Mouse (Mus musculus) CH12.LX (cell line): ENCODE measurements around the gene Hes2. TPM values are rescaled to one million over a fixed set of nuclear protein-coding genes. Genes with fewer than 3 reads are reported as not detected.
A peak's percentile ranks its signal among the peaks of the same experiment; 100 is the strongest.

Source experiments
- DNase-seq: peaks from one replicate; pipeline ENCODE4 v3.0.0-alpha.2; 2013; ENCODE audit errors: extremely low read depth
- H3K27ac ChIP-seq: 2 replicates; pipeline ENCODE4 v1.5.1; 2012; ENCODE audit warnings: low read depth, mild to moderate bottlenecking, control low read depth, moderate library complexity; ENCODE audit not compliant: insufficient read depth
- H3K27me3 ChIP-seq: replicated peaks from 2 replicates; pipeline ENCODE3; 2012; ENCODE audit warnings: inconsistent platforms
- H3K36me3 ChIP-seq, 2 experiments: replicated peaks in 1 of 2; 2 replicates each; pipeline versions ENCODE3 to v1.6.1; 2012; ENCODE audit warnings: inconsistent platforms in 1 of 2, low read length in 1 of 2, mild to moderate bottlenecking in 1 of 2, mixed read lengths in 1 of 2, moderate library complexity in 1 of 2; ENCODE audit not compliant: control insufficient read depth in 1 of 2, insufficient read depth in 1 of 2
- H3K4me1 ChIP-seq, 2 experiments: 2 replicates each; pipeline ENCODE4 v1.6.1; 2012; ENCODE audit warnings: inconsistent platforms in 1 of 2, moderate library complexity in 1 of 2; ENCODE audit not compliant: insufficient read depth in 2 of 2, control insufficient read depth in 1 of 2
- H3K4me2 ChIP-seq: 2 replicates; pipeline ENCODE4 v1.6.1; 2012; ENCODE audit warnings: low read depth, mild to moderate bottlenecking, control low read depth; ENCODE audit not compliant: poor library complexity, insufficient read depth, severe bottlenecking
- H3K4me3 ChIP-seq, 3 experiments: fragments of 150-350 bp in 1 of 3; sonication (generic) in 1 of 3; replicated peaks in 1 of 3; 2 replicates each; pipeline versions ENCODE3 to v1.5.1; 2011 to 2012; ENCODE audit warnings: low read depth in 2 of 3, low read length in 2 of 3, mild to moderate bottlenecking in 2 of 3, moderate library complexity in 2 of 3, control low read depth in 1 of 3, improper control_type of control experiment in 1 of 3, inconsistent platforms in 1 of 3, mixed read lengths in 1 of 3; ENCODE audit not compliant: poor library complexity in 1 of 3
- H3K79me2 ChIP-seq: replicated peaks from 2 replicates; pipeline ENCODE4 v1.6.1; 2012; ENCODE audit warnings: mild to moderate bottlenecking, moderate library complexity; ENCODE audit not compliant: control insufficient read depth, poor library complexity, insufficient read depth, severe bottlenecking; ENCODE audit errors: extremely low read depth
- H3K9ac ChIP-seq: 2 replicates; pipeline ENCODE4 v1.6.1; 2012; ENCODE audit warnings: low read depth, mild to moderate bottlenecking, control low read depth, moderate library complexity; ENCODE audit not compliant: insufficient read depth
- H3K9me3 ChIP-seq: replicated peaks from 2 replicates; pipeline ENCODE3; 2012; ENCODE audit warnings: low read length, inconsistent platforms, mixed read lengths
- BHLHE40 ChIP-seq: IDR thresholded peaks from 2 replicates; pipeline ENCODE4 v1.6.1; 2011; ENCODE audit warnings: mild to moderate bottlenecking, low read depth, low read length, improper control_type of control experiment
- CHD2 ChIP-seq: IDR thresholded peaks from 2 replicates; pipeline ENCODE4 v1.6.1; 2011; ENCODE audit warnings: low read length, improper control_type of control experiment
- CTCF ChIP-seq, 2 experiments: IDR thresholded peaks in 1 of 2; conservative IDR thresholded peaks in 1 of 2; 2 replicates each; pipeline ENCODE4 v1.5.1; 2011 to 2012; ENCODE audit warnings: low read depth in 2 of 2, low read length in 2 of 2, improper control_type of control experiment in 1 of 2, inconsistent platforms in 1 of 2, mild to moderate bottlenecking in 1 of 2, moderate library complexity in 1 of 2
- E2F4 ChIP-seq: IDR thresholded peaks from 2 replicates; pipeline ENCODE4 v1.6.1; 2011; ENCODE audit warnings: low read depth, low read length, improper control_type of control experiment; ENCODE audit not compliant: insufficient replicate concordance
- EP300 ChIP-seq: IDR thresholded peaks from 2 replicates; pipeline ENCODE4 v1.6.1; 2011; ENCODE audit warnings: low read length, improper control_type of control experiment
- GABPA ChIP-seq: IDR thresholded peaks from 2 replicates; pipeline ENCODE4 v1.6.1; 2012; ENCODE audit warnings: low read depth, low read length, improper control_type of control experiment, inconsistent platforms; ENCODE audit not compliant: insufficient replicate concordance
- JUN ChIP-seq: IDR thresholded peaks from 2 replicates; pipeline ENCODE4 v1.6.1; 2011; ENCODE audit warnings: low read depth, mild to moderate bottlenecking, low read length, improper control_type of control experiment, moderate library complexity; ENCODE audit not compliant: insufficient read depth
- MEF2A ChIP-seq: IDR thresholded peaks from 2 replicates; pipeline ENCODE4 v1.6.1; 2014; ENCODE audit warnings: low read depth, mild to moderate bottlenecking, inconsistent platforms, low read length, improper control_type of control experiment, borderline replicate concordance
- MXI1 ChIP-seq: IDR thresholded peaks from 2 replicates; pipeline ENCODE4 v1.6.1; 2011; ENCODE audit warnings: mild to moderate bottlenecking, low read depth, low read length, improper control_type of control experiment
- MYC ChIP-seq: IDR thresholded peaks from 2 replicates; pipeline ENCODE4 v1.6.1; 2011; ENCODE audit warnings: low read depth, mild to moderate bottlenecking, improper control_type of control experiment, low read length
- NRF1 ChIP-seq: IDR thresholded peaks from 2 replicates; pipeline ENCODE4 v1.6.1; 2014; ENCODE audit warnings: low read depth, mild to moderate bottlenecking, inconsistent platforms, low read length, improper control_type of control experiment, moderate library complexity
- POLR2A ChIP-seq: IDR thresholded peaks from 2 replicates; pipeline ENCODE4 v1.6.1; 2011; ENCODE audit warnings: low read depth, mild to moderate bottlenecking, improper control_type of control experiment, low read length
- POLR2AphosphoS2 ChIP-seq: IDR thresholded peaks from 2 replicates; pipeline ENCODE4 v1.6.1; 2011; ENCODE audit warnings: low read depth, low read length, improper control_type of control experiment
- RCOR1 ChIP-seq: conservative IDR thresholded peaks from 2 replicates; pipeline ENCODE4 v1.6.1; 2012; ENCODE audit warnings: low read depth, mild to moderate bottlenecking, inconsistent platforms, low read length, improper control_type of control experiment
- SIN3A ChIP-seq: IDR thresholded peaks from 2 replicates; pipeline ENCODE4 v1.6.1; 2012; ENCODE audit warnings: low read length, improper control_type of control experiment, inconsistent platforms
- TBP ChIP-seq: conservative IDR thresholded peaks from 2 replicates; pipeline ENCODE4 v1.6.1; 2011; ENCODE audit warnings: low read depth, low read length, improper control_type of control experiment
- TCF12 ChIP-seq: IDR thresholded peaks from 2 replicates; pipeline ENCODE4 v1.6.1; 2014; ENCODE audit warnings: low read depth, mild to moderate bottlenecking, inconsistent platforms, low read length, improper control_type of control experiment
- USF1 ChIP-seq: IDR thresholded peaks from 2 replicates; pipeline ENCODE4 v1.6.1; 2014; ENCODE audit warnings: low read depth, mild to moderate bottlenecking, inconsistent platforms, low read length, improper control_type of control experiment
- ZC3H11A ChIP-seq: IDR thresholded peaks from 2 replicates; pipeline ENCODE4 v1.6.1; 2012; ENCODE audit warnings: low read depth, mild to moderate bottlenecking, inconsistent platforms, low read length, improper control_type of control experiment
- ZMIZ1 ChIP-seq: IDR thresholded peaks from 2 replicates; pipeline ENCODE4 v1.6.1; 2012; ENCODE audit warnings: low read depth, mild to moderate bottlenecking, inconsistent platforms, low read length, improper control_type of control experiment
- dilution Hi-C: fragments of 300-500 bp; cut with MboI; formaldehyde crosslinking; loops from 2 replicates; pipeline ENCODE4 v1.14.3; 2020; ENCODE audit warnings: low sequenced_read_pairs; ENCODE audit not compliant: extremely low pct_unique_long_range_greater_than_20kb, extremely low pct_ligation_motif_present
- in situ Hi-C: fragments of 300-500 bp; cut with MboI; formaldehyde crosslinking; loops from 3 replicates; pipeline ENCODE4 v1.14.3; 2019; ENCODE audit warnings: low sequenced_read_pairs, low pct_ligation_motif_present, low pct_unique_long_range_greater_than_20kb, mixed read lengths
- polyA plus RNA-seq: library from polyadenylated mRNA; unstranded; fragments of >175 nt; gene quantifications from 2 replicates; pipeline ENCODE4 v1.2.1, GENCODE M21; 2012; ENCODE audit warnings: low read depth; ENCODE audit not compliant: insufficient read length
- total RNA-seq, 2 experiments: library from RNA; depleted of rRNA; stranded (reverse); fragments of 300-350 nt in 1 of 2; fragments of >200 nt in 1 of 2; gene quantifications; 2 replicates each; pipeline ENCODE4 v1.2.3; 2012 to 2014

The Hes2 gene
- total and polyA plus RNA-seq, 3 experiments = not detected

DNA sequence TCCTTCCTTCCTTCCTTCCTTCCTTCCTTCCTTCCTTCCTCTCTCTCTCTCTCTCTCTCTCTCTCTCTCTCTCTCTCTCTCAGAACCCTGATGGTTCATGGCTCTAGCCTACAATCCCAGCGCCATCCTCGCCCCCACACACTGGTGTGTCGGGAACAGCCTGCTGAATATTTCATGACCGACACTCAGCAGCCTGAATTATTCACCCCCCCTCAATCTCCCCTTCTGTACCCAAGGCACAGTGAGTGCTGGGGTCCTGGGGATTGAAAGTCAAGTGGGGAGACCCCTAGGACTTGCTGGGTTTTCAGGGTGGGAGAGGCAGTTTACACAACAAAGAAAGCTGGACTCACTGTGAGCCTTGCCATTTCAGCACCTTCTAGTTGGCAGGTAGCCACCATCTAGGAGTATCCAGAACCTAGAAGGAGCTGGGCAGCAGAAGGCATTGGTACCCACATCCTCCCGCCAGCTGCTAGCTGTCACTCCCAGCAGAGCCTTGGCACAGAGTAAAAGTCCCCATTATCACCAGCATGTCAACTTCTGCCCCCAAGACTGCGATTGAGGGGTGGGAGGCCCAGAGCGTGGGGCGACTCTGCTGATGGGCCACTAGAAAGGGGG lies 17.0 kb upstream of the Hes2 start:
- H3K4me3 ChIP-seq = no peak overlapping the region
- no peaks in the 10 kb centered on the region for H3K36me3 ChIP-seq
- dilution Hi-C loops = no loop called here
- H3K79me2 ChIP-seq = no peaks in the 10 kb centered on the region
- H3K9ac ChIP-seq = no peak overlapping the region
- in situ Hi-C loops = no loop called here
- peaks cover 73% of the 10 kb centered on the region for H3K27me3 ChIP-seq
- peaks cover 4% of the 10 kb centered on the region for H3K9me3 ChIP-seq
- H3K4me2 ChIP-seq = no peak overlapping the region
- no peak overlapping the region for H3K27ac ChIP-seq
- TF ChIP-seq ZC3H11A (no peak), RCOR1 (no peak), MXI1 (no peak), NRF1 (no peak), TCF12 (no peak), POLR2A (no peak), MYC (no peak), MEF2A (no peak), POLR2AphosphoS2 (no peak), ZMIZ1 (no peak), E2F4 (no peak), JUN (no peak), EP300 (no peak), SIN3A (no peak), GABPA (no peak), CHD2 (no peak), USF1 (no peak), BHLHE40 (no peak), TBP (no peak)
- H3K4me1 ChIP-seq = peaks cover 6 to 11% of the 10 kb centered on the region in 2 experiments
- no peak for DNase-seq

DNA sequence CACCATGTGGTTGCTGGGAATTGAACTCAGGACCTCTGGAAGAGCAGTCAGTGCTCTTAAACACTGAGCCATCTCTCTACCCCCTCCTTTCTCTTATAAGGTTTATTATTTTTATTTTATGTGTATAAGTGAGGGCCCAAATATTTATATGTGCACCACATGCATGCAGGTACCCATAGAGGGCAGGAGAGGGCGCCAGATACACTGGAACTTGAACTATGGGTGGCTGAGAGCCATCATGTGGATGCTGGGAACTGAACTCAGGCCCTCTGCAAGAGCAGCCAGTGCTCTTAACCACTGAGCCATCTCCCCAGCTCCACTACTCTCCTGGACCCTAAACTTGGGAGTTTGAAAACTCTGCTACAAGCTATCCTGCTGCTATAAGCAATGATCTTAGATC lies 15.0 kb upstream of the Hes2 start:
- no peak for TF ChIP-seq USF1
- TF ChIP-seq EP300 = no peak
- TF ChIP-seq ZMIZ1 = no peak
- peak in 1 of 2 experiments; percentile 18; a peak in 1 of 4 replicates for TF ChIP-seq CTCF (conservative IDR thresholded peaks at IDR 0.05 in 1 of 2, IDR thresholded peaks at IDR 0.05 in 1 of 2; ENCODE audit: low read depth in 2 of 2, low read length in 2 of 2)
- TF ChIP-seq, all 38 proteins: peak for 1
- Histone ChIP-seq H3K4me3 (no peak overlapping the region), H3K36me3 (no peaks in the 10 kb centered on the region), H3K79me2 (no peaks in the 10 kb centered on the region), H3K27me3 (peaks cover 81% of the 10 kb centered on the region), H3K4me2 (no peak overlapping the region), H3K9me3 (peaks cover 4% of the 10 kb centered on the region), H3K27ac (no peak overlapping the region), H3K9ac (no peak overlapping the region), H3K4me1 (peaks cover 3 to 6% of the 10 kb centered on the region in 2 experiments)
- in situ Hi-C loops = no loop called here
- dilution Hi-C loops = no loop called here
- DNase-seq = no peak
